Mouse (Mus musculus): ENCODE measurements around the gene D17Wsu92e.

GRCm38 (mm10) chr17:27827511-27827910, 7.1 kb upstream of the D17Wsu92e start:
- TF ChIP-seq EP300 (IDR thresholded peaks at IDR 0.05; ENCODE audit: insufficient read depth, low read depth, low read length) (no peak), CTCF (IDR thresholded peaks at IDR 0.05) (no peak)
